Mouse (Mus musculus): Measurements from ENCODE around the gene Tbx6.

GRCm38 (mm10) chr7:126761529-126762067 is 19.7 kb upstream of the Tbx6 start:
- no peak for TF ChIP-seq CTCF (IDR thresholded peaks at IDR 0.05)
- peak; percentile 27; the same call in 1 of the 2 replicates for TF ChIP-seq EP300 (IDR thresholded peaks at IDR 0.05)
